Mouse (Mus musculus): ENCODE data around the gene Dync1i1.

Gene Dync1i1

GRCm38 (mm10) chr6:5977238-5977920, 251.9 kb downstream of the Dync1i1 start:
- DNase-seq, result peak; percentile 16 to 24

DNA sequence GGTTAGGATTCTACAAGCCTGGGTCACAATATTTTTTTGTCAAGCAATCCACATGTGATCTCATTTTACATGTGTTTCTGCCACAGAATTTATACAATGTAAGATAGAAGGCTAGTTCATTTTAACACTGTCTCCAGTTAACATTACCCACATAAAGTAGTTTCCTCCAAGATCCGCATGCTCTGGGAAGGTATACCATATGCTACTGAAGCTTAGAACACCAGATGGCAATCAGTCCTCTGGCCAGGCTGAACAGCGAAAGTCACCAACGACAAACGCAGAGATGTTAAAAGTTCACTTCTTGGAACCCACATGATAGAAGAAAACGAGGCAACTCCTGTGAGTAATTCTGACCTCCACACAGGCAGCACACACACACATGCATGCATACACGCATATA, 265.8 kb downstream of the Dync1i1 start:
- DNase-seq, result no peak

DNA sequence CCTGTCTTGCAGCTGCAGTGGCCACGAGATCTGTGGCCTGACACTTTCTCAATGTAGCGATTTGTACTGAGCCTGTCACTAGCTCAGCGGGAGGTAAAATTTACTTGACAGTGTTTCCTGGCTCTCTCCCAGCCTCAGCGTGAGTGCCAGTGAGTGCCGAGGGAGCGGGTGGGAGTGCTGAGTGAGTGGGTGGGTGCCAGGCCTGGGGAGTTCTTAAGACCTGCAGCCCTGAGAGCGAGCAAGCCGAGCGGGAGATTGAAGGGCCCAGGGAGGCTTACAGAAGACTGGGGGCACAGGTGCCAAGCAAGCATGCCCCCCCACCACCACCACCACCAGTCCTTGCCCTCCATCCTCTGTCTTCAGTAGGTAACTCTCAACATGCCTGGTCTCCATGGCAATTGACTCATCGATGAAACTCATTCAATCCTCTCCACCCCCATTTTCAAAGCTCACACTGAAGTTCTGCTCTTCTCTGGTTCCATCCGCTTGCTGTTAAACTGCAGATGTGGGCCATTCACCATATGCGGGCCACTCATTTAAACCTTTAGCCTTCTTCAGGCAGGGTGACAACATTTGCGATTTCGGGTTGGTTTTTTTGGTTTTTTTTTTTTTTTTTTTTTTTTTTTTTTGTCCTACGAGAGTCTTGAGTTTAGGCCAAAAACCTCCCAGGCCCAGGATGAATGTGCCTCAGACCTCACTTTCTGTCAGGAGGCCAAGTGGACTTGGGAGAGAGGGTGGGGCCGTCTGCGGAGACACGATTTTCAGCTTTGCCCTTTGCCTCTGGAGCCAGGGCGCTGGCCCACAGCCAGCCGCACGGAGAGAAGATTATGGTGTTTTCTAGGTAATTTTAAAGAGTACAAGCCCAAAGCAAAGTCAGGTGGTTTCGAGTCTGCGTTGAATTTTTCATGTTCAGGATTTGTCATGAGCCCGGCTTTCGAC, 266.6 kb downstream of the Dync1i1 start:
- peak; percentile 29 to 53 for DNase-seq

- DNase-seq, result peak in 1 of 2 experiments; percentile 25
Measured at GRCm38 (mm10) chr6:5993056-5993455, 267.6 kb downstream of the Dync1i1 start.

- no peak for DNase-seq
Measured at GRCm38 (mm10) chr6:5997535-5997934, 272.1 kb downstream of the Dync1i1 start.

DNA sequence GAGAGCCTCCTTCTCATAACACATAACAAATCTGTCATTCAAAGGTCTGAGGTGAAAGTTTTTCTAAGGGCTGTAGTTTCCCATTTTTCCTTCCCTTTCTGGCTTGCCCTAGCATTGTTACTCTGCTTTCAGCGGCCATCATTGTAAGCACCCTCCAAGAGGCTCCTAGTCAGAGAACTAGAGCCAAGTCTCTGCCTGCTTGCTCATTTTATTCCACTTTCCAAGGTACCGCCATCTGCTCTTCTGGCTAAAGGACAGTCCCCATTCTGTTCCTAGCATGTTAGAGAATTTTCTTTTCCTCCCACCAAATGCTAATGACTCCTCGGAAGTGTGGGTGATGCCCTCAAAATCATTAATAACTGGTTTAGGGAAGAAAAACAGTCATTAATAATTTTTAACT, 276.6 kb downstream of the Dync1i1 start:
- no peak for DNase-seq

- DNase-seq, result no peak
Measured at GRCm38 (mm10) chr6:6004756-6005485, 279.5 kb downstream of the Dync1i1 start.

GRCm38 (mm10) chr6:6005762-6006431, 280.5 kb downstream of the Dync1i1 start:
- peak; percentile 79 to 83 for DNase-seq

DNA sequence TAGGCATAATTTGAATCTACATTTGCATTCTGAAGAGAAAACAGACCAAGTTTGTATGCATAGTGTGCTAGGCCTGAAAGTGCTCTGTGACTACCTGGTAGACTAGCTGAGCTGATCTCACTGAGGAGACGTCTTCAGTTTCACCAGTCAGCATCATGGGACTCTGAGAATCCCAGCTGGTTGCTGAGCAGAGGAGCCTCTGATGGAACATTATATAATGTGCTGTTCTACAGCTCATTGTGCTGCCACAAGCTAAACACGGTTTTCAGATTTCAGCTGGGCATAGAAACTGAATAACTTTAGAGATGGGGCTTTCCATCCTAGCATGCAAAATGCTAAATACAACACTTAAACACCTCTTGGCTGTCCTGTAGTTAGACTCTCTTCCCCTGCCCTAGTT, 285.9 kb downstream of the Dync1i1 start:
- DNase-seq, result no peak

DNA sequence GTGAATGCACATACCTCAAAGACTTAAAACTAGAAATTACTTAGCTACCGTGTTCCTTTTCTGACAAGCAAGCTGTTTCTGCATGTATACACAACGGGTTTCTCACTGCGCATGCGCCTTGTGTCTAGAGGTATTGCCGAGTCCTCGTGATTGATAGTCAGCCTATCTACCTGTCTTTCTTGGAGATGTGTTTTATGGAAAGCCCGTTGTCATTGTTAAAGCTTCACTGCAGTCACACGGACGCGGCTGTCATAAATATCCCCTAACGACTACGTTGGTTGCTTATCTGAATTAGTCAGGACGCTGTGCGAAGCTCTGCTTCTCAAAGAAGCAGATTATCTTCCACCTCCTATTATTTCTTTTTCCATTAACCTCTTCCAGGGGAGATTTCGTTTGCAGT, 290.2 kb downstream of the Dync1i1 start:
- no peak for DNase-seq

DNA sequence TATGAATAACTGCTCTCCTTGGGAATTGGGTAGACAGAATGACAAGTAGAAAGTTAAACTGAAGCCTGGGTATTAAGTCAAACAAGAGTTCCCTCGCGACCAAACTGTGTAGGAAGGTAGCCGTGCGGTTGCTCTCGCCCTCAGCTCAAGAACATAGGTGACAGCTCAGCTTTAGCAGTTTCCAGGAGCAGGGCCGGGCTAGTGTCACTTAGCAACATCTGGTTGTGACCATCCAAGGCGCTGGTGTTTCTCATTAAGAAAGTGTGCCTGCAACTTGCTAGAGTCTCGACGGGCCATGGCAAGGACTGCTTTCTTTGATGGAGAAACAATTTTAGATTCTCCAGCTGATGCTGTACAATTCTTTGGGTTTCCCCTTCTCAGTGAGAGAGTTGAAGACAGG, 291.5 kb downstream of the Dync1i1 start:
- no peak for DNase-seq

GRCm38 (mm10) chr6:6023976-6024375, 298.5 kb downstream of the Dync1i1 start:
- no peak for DNase-seq

- no peak for DNase-seq
Measured at GRCm38 (mm10) chr6:6027664-6028063, 302.2 kb downstream of the Dync1i1 start.

GRCm38 (mm10) chr6:6038773-6039550, 313.5 kb downstream of the Dync1i1 start:
- no peak for DNase-seq

DNA sequence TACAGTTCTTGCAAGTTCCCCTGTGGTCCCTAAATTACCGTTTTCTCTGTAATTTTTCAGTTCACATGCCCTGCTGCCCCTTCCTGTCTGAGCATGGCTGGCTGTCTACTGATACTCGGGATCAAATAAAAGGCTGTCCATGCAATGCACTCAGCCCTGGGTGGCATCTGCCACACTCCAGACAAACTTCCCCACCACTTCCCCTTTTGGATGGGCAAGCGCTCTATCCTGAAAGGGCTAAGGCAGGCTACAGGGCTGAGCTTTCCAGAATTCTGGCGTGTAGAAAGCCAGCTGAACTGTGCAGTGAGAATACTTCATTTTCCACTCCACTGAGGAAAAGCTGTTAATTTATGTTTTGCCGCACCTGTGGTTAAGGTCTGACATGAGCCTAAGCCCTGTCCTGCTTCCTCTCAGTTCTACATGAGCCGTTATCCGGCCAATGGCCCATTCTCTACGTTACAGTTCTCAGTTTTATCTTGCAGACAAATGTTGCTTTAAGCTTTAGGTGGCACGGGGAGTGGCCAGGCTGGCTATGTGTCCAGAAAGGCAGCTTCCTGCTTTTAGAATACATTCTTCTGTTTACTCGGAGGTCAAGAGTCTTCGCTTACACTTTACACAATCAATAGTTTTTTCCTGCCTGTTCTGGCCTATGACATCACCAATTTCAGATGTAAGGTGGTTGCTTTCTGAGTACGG, 321.4 kb downstream of the Dync1i1 start:
- no peak for DNase-seq

DNA sequence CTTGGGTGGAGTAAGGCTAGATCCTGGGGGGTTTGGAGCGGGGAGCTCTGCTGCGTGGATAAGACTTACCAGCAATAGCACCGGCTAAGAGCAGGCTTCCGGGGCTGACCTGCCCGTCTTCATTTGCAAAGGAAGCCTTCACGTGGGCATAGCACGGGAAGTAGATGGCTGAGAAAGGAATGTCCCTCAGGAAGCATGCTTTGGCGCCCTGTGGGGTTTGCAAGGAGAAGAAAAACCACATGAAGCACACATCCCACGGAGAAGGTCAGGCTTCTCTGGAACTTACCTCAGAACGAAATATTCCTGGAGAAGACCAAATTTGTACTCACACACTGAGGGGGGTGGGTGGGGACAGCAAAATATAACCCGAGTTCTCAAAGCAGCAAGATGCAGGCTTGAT, 327.3 kb downstream of the Dync1i1 start:
- DNase-seq, result no peak

GRCm38 (mm10) chr6:6053946-6054345, 328.5 kb downstream of the Dync1i1 start:
- no peak for DNase-seq

DNA sequence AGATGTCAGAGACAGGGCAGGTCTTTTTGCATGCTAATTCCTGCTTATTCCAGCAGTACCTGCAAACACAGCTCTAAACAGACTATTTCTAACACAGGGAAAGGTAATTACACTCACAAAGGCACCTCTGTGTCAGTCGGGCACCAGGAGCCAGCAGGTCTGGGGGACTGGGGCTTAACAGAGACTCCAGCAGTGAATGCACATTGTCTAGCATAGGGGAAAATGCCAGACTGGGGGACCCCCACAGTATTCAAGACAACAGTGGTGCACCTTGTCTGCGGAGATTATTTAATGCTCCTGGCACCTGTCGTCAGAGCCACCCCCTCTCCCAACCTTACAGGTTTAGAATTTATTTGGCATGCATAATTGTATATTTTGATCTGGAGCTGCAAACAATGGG, 333.1 kb downstream of the Dync1i1 start:
- DNase-seq, result no peak

- no peak for DNase-seq
Measured at GRCm38 (mm10) chr6:6067201-6067600, 341.8 kb downstream of the Dync1i1 start.

DNA sequence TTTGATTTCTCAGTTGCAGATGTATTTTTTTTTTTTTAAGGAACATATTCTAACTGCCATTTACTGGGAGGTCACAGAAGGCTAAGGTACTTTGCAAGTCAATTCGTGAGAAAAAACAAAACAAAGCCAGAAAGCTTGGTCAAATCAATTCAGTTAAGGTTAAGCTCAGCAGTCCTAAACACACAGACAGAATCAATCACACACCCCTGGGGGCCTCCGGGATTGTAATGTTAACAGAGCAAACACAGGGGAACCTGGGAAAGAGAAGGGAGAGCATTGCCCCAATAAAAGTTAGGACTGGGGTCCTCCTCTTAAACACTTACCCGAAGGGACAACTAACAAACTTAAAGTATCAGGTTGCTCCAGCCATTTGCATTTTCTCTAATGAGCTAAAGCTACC, 344.6 kb downstream of the Dync1i1 start:
- no peak for DNase-seq

- DNase-seq, result no peak
Measured at GRCm38 (mm10) chr6:6071038-6071437, 345.6 kb downstream of the Dync1i1 start.
